Mouse (Mus musculus): ENCODE results near the gene Gm42791.

The Gm42791 gene

GRCm38 (mm10) chr5:148994706-148995414 lies at the start of gene Gm42791:
TSS of gene Gm42791 (minus strand) at chr5:148995147.
- ATAC-seq (ENCODE audit: insufficient number of reproducible peaks, low FRiP score, low TSS enrichment) = peak; percentile 80

- ATAC-seq (ENCODE audit: insufficient number of reproducible peaks, low FRiP score, low TSS enrichment) = no peak
These were observed 49.1 kb upstream of the Gm42791 start for GRCm38 (mm10) chr5:149044067-149044466.

GRCm38 (mm10) chr5:149043240-149043639 lies 48.3 kb upstream of the Gm42791 start:
- ATAC-seq (ENCODE audit: insufficient number of reproducible peaks, low FRiP score, low TSS enrichment) = 0 out of 2 replicates have a peak, but pooled peaks have one; percentile 26

GRCm38 (mm10) chr5:149039825-149040224 lies 44.9 kb upstream of the Gm42791 start:
- no peak for ATAC-seq (ENCODE audit: insufficient number of reproducible peaks, low FRiP score, low TSS enrichment)

- ATAC-seq (ENCODE audit: insufficient number of reproducible peaks, low FRiP score, low TSS enrichment) = no peak
These were observed 42.8 kb upstream of the Gm42791 start for GRCm38 (mm10) chr5:149037729-149038128.

- no peak for ATAC-seq (ENCODE audit: insufficient number of reproducible peaks, low FRiP score, low TSS enrichment)
These were observed 42.0 kb upstream of the Gm42791 start for GRCm38 (mm10) chr5:149036920-149037319.

- no peak for ATAC-seq (ENCODE audit: insufficient number of reproducible peaks, low FRiP score, low TSS enrichment)
These were observed 37.5 kb upstream of the Gm42791 start for GRCm38 (mm10) chr5:149032438-149032837.

- ATAC-seq (ENCODE audit: insufficient number of reproducible peaks, low FRiP score, low TSS enrichment) = peak; percentile 68; the same call in 1 of the 2 replicates
These were observed 36.3 kb upstream of the Gm42791 start for GRCm38 (mm10) chr5:149031199-149031750.

GRCm38 (mm10) chr5:149030103-149030502 lies 35.2 kb upstream of the Gm42791 start:
- no peak for ATAC-seq (ENCODE audit: insufficient number of reproducible peaks, low FRiP score, low TSS enrichment)

GRCm38 (mm10) chr5:149028394-149028793 lies 33.4 kb upstream of the Gm42791 start:
- ATAC-seq (ENCODE audit: insufficient number of reproducible peaks, low FRiP score, low TSS enrichment) = no peak

- no peak for ATAC-seq (ENCODE audit: insufficient number of reproducible peaks, low FRiP score, low TSS enrichment)
These were observed 32.4 kb upstream of the Gm42791 start for GRCm38 (mm10) chr5:149027389-149027788.

- ATAC-seq (ENCODE audit: insufficient number of reproducible peaks, low FRiP score, low TSS enrichment) = no peak
These were observed 26.2 kb upstream of the Gm42791 start for GRCm38 (mm10) chr5:149021120-149021519.

- ATAC-seq (ENCODE audit: insufficient number of reproducible peaks, low FRiP score, low TSS enrichment) = no peak
These were observed 25.7 kb upstream of the Gm42791 start for GRCm38 (mm10) chr5:149020681-149021062.

GRCm38 (mm10) chr5:149020059-149020680 lies 25.2 kb upstream of the Gm42791 start:
- no peak for ATAC-seq (ENCODE audit: insufficient number of reproducible peaks, low FRiP score, low TSS enrichment)

GRCm38 (mm10) chr5:149017666-149018415 lies 22.9 kb upstream of the Gm42791 start:
- ATAC-seq (ENCODE audit: insufficient number of reproducible peaks, low FRiP score, low TSS enrichment) = no peak

GRCm38 (mm10) chr5:149017181-149017580 lies 22.2 kb upstream of the Gm42791 start:
- no peak for ATAC-seq (ENCODE audit: insufficient number of reproducible peaks, low FRiP score, low TSS enrichment)

- no peak for ATAC-seq (ENCODE audit: insufficient number of reproducible peaks, low FRiP score, low TSS enrichment)
These were observed 21.3 kb upstream of the Gm42791 start for GRCm38 (mm10) chr5:149016261-149016660.

GRCm38 (mm10) chr5:149015335-149016201 lies 20.6 kb upstream of the Gm42791 start:
- 0 out of 2 replicates have a peak, but pooled peaks have one; percentile 45 for ATAC-seq (ENCODE audit: insufficient number of reproducible peaks, low FRiP score, low TSS enrichment)

GRCm38 (mm10) chr5:149014600-149015268 lies 19.8 kb upstream of the Gm42791 start:
- ATAC-seq (ENCODE audit: insufficient number of reproducible peaks, low FRiP score, low TSS enrichment) = no peak
